Mouse (Mus musculus): Measurements from ENCODE around the gene Tbx5. TPM values are rescaled to one million over a fixed set of nuclear protein-coding genes. Genes with fewer than 3 reads are reported as not detected.

Tbx5 gene
- polyA plus RNA-seq, 1 experiment from 2014 or later, result 0.04 TPM

Other genes starting within 250 kb of the Tbx5 start
- gene Tbx3, start 162.0 kb upstream of the Tbx5 start, polyA plus RNA-seq (2016; fragmentation: Nextera tagmentation; extraction: Ambion mirVana), result 10.6 and 13.9 TPM in 2 replicates

All from forebrain, embryonic 10.5 days (tissue).